Mouse (Mus musculus): Measurements from ENCODE around the gene Clec9a.

Clec9a gene

DNA sequence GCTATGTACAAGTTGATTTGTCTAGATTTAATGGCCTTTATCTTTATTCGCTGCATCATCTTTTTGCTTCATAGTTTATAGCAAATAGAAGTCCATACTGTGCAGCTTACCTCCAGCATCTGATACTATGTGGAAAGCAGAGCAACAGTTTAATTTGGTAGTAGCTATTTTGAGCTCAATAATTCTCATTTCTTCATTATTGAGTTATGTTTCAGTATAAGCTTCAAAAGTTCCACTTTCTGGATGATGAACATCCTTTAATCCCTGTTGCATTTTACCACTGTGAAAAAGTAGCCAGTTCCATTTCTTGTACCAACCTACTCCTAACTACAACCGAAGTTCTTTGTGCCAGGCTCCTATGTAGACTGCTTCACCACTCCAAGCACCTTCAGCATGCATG is at the start of gene Clec9a:
Gene Clec9a (plus strand): TSS at position 301 of the 400 bp plus-strand sequence.
- DNase-seq (ENCODE audit: low read depth, low spot score), result no peak

DNA sequence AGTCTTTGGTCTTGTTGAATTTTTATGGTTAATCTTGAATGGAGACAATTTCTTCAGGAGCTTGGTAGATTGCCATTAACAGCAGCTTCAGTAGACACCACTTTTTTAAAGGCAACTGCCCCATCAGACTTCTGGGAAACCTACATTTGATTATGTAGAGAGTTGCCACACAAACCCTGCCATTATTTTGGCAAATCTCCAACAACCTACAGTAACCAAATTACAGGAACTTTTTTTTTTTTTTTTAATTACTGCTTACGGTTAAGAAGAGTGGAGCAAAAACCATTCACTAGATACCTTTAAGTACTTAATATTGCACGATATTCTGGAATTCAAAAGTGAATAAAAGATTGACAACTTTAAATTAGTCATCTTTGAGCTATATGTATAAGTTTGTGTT is 49.1 kb upstream of the Clec9a start:
- no peak for DNase-seq (ENCODE audit: low read depth, low spot score)

DNA sequence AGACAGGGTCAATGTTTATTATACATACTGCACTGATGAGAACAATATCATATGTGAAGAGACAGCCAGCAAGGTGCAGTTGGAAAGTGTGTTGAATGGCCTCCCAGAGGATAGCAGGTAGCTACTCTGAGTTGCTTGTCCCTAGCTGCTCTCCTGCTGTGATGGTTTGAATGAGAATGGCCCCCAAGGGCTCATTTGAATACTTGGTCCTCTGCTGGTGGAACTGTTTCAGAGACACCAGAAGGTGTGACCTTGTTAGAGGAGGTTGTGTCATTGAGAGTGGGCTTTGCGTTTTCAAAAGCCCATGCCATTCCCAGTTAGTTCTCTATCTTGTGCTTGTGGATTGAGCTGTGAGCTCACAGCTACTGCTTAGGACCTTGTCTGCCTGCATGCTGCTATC is 44.7 kb upstream of the Clec9a start:
- no peak for DNase-seq (ENCODE audit: low read depth, low spot score)

DNA sequence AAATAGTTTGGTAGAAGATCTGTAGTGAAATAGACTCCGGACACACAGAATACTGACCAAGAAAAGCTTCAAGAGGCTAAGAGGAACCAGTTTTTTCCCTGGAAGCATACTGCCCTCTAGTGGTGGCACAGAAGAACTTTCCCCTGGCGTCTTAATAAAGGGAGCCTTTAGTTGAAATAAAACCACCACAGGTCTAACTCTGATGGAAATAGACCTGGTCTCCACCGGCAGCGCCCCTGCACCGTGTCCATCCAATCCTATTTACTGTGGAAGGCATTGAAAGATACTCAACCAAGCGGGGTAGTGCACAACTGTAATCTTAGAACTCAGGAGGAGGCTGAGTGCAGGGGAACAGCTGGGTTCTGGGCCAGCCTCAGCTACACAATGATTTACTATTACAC is 42.7 kb upstream of the Clec9a start:
- DNase-seq (ENCODE audit: low read depth, low spot score), result peak; percentile 43

DNA sequence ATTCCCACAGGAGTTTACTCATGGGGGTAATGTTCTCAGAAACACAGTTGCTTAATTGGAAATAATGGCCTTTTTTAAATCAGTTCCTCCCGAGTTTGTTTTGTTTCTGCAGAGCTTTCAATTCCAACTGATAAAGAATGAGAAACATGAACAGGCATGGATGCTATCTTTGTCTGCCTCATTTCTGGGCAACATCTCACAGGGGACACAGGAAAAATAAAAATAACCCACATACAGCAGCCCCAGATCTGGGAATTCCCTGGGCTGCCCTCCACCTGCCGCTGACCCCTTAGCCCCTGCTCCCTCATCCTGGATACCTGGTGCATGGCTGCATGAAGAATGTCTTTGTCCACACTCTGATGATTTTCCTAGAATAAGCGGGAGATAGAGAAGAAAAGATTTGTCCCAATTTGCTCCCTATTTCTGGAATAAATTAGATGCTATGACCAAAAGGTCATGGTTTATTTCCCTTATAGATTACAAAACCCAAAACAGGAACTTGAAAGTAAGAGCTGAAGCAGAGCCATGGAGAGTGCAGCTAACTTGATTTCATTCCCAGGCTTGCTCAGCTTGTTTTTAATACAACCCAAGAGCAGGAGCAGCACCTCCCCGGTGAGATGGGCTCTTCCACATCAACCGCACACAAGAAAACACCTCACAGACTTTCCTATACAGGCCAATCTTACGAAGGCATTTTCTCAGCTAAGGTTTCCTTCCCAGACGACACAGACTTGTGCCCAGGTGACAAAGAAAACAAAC is 39.1 kb upstream of the Clec9a start:
- no peak for DNase-seq (ENCODE audit: low read depth, low spot score)

DNA sequence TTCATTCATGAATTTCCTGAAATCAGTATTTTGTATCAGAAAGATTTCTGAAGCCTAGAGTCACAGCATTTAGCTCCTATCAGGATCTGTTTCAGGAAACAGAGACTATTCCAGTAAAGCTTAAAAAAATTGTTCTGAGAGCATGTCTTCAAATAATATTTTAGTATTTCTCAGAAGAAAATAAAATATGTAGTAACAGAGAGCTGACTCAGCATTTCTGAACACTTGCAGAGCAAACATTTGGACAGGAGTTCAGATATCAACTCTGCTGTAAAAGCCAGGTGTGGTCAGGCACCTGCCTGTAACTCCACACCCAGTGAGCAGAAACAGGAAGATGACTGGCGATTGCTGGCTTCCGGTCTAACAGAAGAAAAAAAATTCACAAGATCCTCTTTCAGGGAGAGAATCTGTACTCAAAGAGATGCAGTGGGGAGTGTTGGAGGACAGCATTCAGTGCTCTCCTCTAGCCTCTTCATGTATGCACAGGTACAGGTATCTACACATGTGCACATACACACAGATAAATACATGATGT is 33.7 kb upstream of the Clec9a start:
- no peak for DNase-seq (ENCODE audit: low read depth, low spot score)

DNA sequence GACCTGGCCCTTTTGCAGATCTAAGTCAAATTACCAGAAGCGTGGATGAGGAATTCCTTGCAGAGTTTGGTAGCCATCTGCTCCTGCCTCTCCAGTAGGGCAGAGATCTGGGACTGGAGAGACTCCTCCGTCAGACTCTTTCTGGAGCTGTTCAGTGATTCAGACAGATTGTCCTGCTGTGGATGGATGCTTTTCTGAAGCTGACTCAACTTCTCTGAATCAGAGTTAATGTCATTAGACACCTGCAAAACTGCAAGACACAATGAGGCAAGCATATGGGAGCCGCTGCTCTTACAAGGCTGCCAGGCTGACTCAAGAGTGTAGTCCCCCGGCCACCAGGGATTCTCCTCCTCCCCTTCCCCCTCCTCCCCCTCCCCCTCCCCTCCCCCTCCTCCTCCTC is 28.2 kb upstream of the Clec9a start:
- DNase-seq (ENCODE audit: low read depth, low spot score), result no peak

DNA sequence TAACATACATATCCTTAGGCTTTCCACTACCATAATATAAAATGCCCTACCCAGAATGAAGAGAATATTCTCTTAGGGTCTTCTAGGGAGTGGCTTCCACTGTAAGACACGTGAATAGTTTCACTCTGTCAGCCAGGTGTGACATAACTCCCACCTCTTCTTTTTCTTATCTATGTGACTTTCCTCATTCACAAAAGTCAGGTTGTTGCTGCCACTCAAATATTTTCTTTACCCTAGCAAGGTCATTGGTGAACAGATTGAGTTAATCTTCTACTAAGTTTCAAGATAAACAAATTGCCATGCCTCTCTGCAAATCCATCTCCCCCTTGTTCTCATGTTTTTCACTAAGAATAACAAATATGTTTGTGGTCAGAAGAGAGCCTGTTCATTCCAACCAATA is 26.9 kb upstream of the Clec9a start:
- no peak for DNase-seq (ENCODE audit: low read depth, low spot score)

DNA sequence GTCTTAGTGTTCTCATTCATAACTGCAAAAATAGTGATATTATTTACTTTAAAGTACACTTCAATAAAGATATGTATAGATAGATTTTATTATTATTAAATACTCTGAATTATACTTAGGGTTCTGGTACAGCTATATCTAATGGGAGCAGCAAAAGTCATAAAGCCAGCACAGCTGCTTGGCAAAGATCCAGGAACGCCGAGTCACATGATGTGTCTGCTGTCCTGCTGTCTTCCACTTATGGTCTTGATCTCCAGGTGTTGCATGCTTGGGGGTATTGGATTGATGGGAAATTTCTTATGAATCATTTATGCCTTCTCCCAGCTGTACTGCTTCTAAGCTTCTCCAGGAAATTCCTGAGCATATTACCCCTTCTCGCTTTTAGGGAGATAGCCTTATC is 25.2 kb upstream of the Clec9a start:
- no peak for DNase-seq (ENCODE audit: low read depth, low spot score)

DNA sequence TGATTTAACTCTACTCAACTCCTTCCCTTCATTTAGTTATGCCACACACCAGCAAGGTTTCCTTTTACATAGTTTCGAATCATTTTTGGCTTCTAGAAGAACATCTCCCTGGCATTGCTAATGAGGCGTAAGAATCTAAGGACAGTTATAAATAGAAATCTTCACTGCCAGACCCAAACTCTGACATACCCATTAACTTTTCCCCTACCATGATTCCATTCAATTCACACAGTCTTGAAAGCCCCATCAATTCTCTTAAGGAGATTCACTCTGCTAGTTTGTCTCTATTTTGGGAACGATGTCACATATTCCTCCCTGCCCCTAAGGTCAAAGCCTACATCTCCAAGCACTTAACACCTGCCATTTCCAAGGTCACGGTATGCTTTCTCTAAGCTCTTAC is 23.7 kb upstream of the Clec9a start:
- DNase-seq (ENCODE audit: low read depth, low spot score), result no peak

DNA sequence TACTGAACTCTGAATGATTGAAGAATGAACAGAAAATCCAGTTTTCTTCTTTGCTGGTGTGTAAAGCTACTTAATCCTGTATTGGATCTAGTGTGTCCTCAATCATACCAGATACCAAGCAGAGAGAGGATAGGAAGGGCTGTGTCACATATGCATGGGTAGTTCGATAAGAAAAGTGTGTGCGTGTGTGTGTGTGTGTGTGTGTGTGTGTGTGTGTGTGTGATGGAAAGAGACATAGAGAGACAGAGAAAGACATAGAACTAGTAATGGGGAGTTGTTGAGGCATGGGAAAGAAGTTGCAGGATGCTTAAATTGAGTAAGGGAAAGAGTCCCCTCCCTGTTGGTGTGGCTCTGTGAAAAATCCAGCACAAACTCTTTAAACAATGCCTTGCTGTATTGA is 22.9 kb upstream of the Clec9a start, which contains the start of gene Clec12b:
Gene Clec12b (minus strand): TSS at position 101 of the 400 bp plus-strand sequence.
- DNase-seq (ENCODE audit: low read depth, low spot score), result no peak

DNA sequence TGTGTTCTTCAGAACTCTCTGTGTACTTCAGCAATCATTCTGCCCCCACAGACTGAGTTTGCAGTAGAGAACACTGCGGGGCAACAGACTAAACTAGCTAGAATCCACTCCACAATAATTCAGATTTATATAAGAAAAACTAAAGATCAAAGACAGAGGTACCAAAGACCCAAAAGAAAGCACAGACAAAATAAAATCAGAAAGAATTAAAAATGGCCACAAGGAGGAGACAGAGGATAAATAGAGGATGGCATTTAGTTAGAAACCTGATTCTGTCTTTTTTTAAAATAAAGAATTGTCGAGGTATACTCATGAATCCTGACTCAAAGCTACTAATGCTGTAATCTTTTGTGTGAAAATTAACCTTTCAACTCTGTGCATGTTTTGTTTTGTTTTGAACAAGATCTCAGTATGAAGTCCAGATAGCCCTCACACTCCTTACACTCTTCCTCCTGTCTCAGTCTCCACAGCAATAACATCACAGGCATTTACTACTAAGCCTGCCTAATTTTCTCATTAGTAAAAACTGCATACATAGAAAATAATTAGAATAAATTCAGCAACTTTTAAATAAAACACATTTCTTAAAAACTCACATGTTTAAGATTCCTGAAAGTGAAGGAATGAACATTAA is 15.5 kb upstream of the Clec9a start:
- DNase-seq (ENCODE audit: low read depth, low spot score), result no peak

DNA sequence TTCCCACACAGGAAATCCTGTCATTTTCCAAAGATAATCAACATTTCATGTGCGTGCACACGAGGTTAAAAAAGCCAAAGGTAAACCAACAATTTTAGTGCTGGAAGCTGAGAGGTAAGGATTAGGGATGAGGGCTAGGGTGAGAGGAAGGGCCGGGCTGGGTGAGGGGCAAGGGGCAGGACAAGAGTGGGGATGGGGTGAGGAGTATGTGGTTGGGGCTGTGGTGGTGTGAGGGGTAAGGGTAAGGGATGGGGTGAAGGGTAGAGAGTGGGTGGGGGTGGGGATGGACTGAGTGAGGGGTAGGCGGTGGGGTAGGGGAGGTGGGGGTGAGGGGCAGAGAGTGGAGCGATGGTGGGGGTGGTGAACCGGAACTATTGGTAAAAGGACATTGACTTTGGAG is 14.9 kb upstream of the Clec9a start:
- no peak for DNase-seq (ENCODE audit: low read depth, low spot score)

DNA sequence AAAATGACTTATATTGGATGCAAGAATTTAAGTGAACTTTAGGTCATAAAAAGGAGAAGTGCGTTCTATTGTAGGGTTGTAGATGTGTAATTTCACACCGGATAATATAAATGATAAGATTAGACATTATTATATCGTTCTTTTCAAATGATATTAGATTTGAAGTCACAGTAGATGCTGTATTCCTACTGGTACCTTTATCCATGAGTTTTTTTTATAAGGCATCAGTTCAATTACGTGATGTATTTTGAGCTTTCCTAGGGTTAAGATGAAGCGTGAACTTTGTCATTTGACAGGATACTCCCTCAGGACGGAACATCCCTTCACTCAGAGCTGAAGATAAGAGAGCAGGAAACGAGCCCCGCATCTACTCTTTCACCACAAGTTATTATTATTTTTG is 11.7 kb upstream of the Clec9a start, which contains the start of gene Clec1b:
Gene Clec1b (plus strand): TSS at position 301 of the 400 bp plus-strand sequence.
- no peak for DNase-seq (ENCODE audit: low read depth, low spot score)

DNA sequence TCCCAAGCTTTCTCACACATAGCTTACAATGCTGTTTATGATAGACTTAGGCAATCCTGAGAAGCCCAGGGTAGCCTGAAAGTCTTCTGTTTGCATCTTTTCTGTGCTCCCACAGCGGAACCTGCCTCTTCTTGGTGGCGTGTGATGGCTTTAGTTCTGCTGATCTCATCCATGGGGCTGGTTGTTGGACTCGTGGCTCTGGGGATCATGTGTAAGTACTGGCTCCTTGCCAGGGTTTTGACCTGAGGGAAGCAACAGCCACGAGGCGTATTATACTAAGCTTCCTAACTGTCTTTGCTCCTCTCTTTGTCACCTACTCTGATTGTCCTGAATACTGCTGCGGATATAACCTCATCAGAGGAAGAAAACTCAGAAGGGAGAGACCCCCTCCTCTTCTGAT is 8.7 kb upstream of the Clec9a start:
- no peak for DNase-seq (ENCODE audit: low read depth, low spot score)

DNA sequence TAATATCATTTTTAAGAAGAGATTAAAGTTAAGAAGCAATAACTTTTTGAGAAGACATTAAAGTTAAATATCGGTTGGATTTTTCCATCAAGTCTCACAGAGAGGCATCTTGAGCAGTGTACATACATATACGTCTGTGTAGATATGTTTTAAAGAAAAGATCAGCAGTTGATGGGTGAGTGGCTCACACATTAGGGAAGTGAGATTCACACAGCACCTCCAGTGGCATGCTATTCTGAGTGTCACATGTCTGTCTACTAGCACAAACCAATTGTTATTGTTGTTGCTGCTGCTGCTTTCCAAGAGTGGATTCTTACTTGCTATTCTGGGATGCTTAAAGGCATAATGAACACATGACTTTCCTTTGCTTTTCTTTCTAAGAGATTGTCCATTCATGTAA is 6.3 kb upstream of the Clec9a start:
- no peak for DNase-seq (ENCODE audit: low read depth, low spot score)

DNA sequence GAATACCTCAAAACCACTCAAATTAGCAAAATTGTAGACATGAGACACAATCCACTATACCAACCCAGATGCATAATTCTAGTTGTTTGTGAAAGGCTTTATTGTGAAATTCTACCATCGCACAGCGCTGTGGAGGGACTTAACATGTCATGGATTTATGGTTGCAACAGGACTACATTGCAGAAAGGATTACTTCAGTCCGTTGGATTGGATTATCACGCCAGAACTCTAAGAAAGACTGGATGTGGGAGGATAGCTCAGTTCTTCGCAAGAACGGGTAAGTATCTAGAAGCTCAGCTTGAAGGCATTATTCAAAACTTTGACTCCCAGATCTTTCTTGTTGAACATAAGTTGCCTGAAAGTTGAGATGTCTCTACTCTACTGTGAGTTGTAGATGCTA is 5.3 kb upstream of the Clec9a start:
- DNase-seq (ENCODE audit: low read depth, low spot score), result no peak

DNA sequence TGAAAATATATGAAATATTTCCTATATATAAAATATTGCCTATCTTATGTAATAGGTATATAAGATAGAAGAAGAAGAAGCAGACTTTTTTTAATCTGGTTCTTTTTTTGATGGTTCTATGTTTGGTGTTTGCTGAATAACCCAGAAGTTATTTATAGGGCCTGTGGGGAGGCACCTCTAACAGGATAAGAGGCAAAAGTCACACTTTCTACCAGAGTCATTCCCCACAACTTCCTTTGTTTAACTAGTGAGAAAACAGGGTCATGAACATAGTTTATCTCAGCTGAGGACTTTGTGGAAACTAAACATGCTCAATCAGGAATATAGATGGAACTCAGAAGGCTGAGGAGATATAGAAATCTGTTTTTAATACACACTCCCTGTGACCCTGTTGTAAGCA is 2.7 kb upstream of the Clec9a start:
- no peak for DNase-seq (ENCODE audit: low read depth, low spot score)

DNA sequence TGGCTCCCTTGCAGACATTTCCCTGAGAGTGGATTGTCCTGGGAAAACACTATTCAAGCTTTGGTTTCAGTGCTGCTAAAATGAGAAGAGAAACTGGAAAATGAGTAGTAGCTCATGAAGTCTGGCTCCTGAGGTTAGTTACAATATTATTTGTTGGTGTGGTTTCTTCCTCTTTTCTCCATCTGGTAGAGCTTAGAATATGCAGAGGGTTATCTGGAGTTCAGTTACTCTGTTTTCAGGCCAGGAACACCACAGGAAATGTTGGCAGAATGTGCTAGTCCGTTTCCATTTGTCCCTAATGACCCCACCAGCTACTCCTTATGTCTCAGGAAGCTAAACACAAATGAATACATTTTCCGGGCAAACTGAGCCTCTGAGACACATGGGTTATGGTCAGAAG is 1.3 kb upstream of the Clec9a start:
- no peak for DNase-seq (ENCODE audit: low read depth, low spot score)

DNA sequence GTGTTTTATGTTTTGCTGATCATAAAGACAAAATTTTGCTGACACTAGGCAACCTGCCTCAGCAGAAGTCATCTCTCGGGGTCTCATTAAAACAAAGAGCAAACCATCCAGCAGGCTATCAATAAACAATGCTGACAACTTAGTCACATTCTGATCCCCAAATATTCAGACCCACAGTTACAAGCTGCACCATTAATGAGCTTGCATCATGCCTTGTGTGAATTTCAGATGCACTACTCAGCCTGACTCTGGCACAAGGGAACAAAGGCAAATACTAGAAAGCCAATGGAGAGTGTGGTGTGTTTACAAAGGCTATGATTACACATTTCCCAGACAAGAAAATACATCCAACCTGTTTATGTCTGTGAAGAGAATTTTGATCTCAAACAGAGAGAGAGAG is 5.5 kb downstream of the Clec9a start:
- no peak for DNase-seq (ENCODE audit: low read depth, low spot score)

DNA sequence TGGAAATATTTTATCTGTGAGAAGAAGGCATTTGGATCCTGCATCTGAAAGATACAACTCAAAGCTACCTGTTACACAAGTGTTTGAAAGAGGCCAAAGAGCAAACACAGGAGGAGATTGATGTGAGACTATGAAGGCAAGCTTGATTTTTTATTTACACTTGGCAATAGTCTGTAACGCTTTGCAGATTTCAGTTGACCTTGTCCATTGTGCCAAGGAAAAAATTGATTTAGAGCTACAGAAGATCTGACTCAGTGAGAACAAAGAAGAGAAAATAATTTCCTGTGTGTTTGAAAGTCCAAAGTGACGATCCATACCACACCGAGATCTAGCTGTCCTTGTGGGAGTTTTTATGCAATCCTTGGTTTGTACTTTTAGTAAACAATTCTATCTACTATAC is 13.6 kb downstream of the Clec9a start:
- DNase-seq (ENCODE audit: low read depth, low spot score), result no peak

DNA sequence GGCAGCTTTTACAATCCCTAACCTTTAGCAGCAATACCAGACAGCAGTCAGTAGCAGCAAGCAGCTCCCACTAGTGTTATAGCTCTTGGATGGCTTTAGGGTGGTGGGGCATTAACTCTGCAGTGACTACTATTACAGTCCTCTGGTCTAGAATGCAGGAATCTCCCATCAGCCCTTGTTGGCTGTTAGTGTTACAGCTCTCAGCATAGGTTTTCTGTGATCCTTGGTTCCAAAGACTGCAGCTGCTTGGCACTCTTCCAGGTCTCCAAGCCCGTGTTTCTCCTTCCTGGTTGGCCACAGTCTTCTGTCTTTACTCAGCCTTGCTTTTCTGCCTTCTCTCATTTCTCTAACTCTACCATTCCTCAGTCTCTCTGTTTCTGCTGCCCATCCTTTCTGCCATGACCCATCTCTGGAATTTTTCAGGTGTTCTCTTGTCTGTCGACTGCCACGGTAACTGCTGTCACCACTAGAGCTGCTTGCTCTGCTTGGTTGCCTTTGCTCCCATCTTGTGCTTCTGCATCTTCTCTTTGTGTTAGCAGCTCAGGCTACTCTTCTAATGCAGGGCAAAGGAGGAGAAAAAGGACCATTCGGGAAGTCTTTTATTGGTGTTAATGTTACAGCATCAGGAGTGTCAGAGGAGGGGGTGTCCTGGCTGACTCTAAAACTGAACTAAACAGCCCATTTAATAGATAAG is 14.5 kb downstream of the Clec9a start:
- no peak for DNase-seq (ENCODE audit: low read depth, low spot score)

DNA sequence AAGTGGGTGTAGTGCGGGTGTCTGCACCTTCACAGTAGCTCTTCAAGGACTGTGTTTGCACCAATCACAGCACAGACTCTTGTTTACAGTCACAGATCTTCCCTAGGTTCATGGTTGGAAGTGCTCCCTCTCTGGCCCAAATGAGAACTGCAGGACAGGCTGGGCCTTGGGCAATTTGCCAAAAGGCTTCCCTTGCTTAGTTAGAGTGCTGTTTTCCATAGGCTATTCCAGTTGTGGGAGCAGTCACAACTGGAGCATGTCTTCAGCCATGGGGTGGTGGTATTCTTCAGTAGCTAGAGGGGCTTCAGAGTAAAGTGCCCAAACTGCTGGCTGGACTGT is 15.0 kb downstream of the Clec9a start:
- peak; percentile 30 for DNase-seq (ENCODE audit: low read depth, low spot score)
